10 mouse cellular contexts compared by ENCODE assay signal in genomic region chr10:115323295-115323694, GRCm38 (mm10). TPM values are rescaled to one million over a fixed set of nuclear protein-coding genes. Genes with fewer than 3 reads are reported as not detected.
DNase-seq lines count a peak whose midpoint lies in the region; ATAC-seq and TF ChIP-seq lines count a peak whose summit lies in the region.
"Had no signal": no experiment of that assay in that cellular context is flagged by ENCODE, and none has a peak within 500 bp of the region (broad histone marks: within the 10 kb centered on the region; RNA-seq: fewer than 3 reads in every experiment).

No protein-coding gene starts in this region.

- peaks cover 14% of the 10 kb centered on the region; the same call in 1 of the 2 replicates for H3K27me3 ChIP-seq in liver, embryonic 12.5 days (replicated peaks)
- H3K27me3 ChIP-seq in forebrain, embryonic 13.5 days, result peaks cover 4% of the 10 kb centered on the region; the same call in 1 of the 2 replicates
- no peaks in the 10 kb centered on the region for H3K27me3 ChIP-seq in hindbrain, embryonic 16.5 days (replicated peaks; ENCODE audit: control insufficient read depth, insufficient read depth, low read length)
- H3K27me3 ChIP-seq in testis, adult 2 months (ENCODE audit: control insufficient read depth, insufficient read depth, low read length), result no peaks in the 10 kb centered on the region
- H3K27me3 ChIP-seq: embryonic facial prominence, embryonic 15.5 days; neural tube, embryonic 12.5 days had no signal

- H3K27ac ChIP-seq in liver, embryonic 12.5 days, result no peak overlapping the region
- no peak overlapping the region for H3K27ac ChIP-seq in forebrain, embryonic 13.5 days
- H3K27ac ChIP-seq in hindbrain, embryonic 16.5 days (ENCODE audit: low read depth, low read length), result no peak overlapping the region
- no peak overlapping the region for H3K27ac ChIP-seq in testis, adult 2 months (ENCODE audit: control insufficient read depth, insufficient read depth, low read depth, low read length)
- H3K27ac ChIP-seq: embryonic facial prominence, embryonic 15.5 days; neural tube, embryonic 12.5 days had no signal

- no peak for TF ChIP-seq POLR2A in testis, adult 2 months (IDR thresholded peaks at IDR 0.05; ENCODE audit: control insufficient read depth, low read depth, low read length)

- DNase-seq in liver, result peak; percentile 77
- DNase-seq in c-Kit-positive CD71-positive TER-119-negative erythroid progenitor cells, embryonic 14.5 days (ENCODE audit: low read depth), result peak; percentile 60
- peak; percentile 69 to 84 for DNase-seq in left cerebral cortex, postnatal 25 days (ENCODE audit: low spot score in 2 of 2)

- intact Hi-C loops in left cerebral cortex, postnatal 25 days (cut with DNase I), result loop anchor here (1.0 to 10.0 kb wide), 2 partner anchors 294 to 452 kb away; no protein-coding TSS in a partner anchor

- peak; percentile 37; the same call in 1 of the 2 replicates for TF ChIP-seq CTCF in testis, adult 2 months (IDR thresholded peaks at IDR 0.05; ENCODE audit: control insufficient read depth, insufficient read depth, insufficient replicate concordance, low read depth, low read length)

- no peak overlapping the region for H3K9ac ChIP-seq in liver, embryonic 12.5 days
- no peak overlapping the region for H3K9ac ChIP-seq in forebrain, embryonic 13.5 days
- no peak overlapping the region for H3K9ac ChIP-seq in hindbrain, embryonic 16.5 days (ENCODE audit: low read depth, low read length)
- H3K9ac ChIP-seq: embryonic facial prominence, embryonic 15.5 days; neural tube, embryonic 12.5 days had no signal

- no peaks in the 10 kb centered on the region for H3K36me3 ChIP-seq in liver, embryonic 12.5 days
- no peaks in the 10 kb centered on the region for H3K36me3 ChIP-seq in forebrain, embryonic 13.5 days (ENCODE audit: poor library complexity, severe bottlenecking)
- H3K36me3 ChIP-seq in hindbrain, embryonic 16.5 days (ENCODE audit: control insufficient read depth, insufficient read depth, low read length), result no peaks in the 10 kb centered on the region
- H3K36me3 ChIP-seq in testis, adult 2 months (ENCODE audit: control insufficient read depth, insufficient read depth, low read length), result no peaks in the 10 kb centered on the region
- H3K36me3 ChIP-seq: embryonic facial prominence, embryonic 15.5 days; neural tube, embryonic 12.5 days had no signal

- ATAC-seq in liver, embryonic 12.5 days, result no peak
- peak; percentile 55 for ATAC-seq in forebrain, embryonic 13.5 days
- ATAC-seq in hindbrain, embryonic 16.5 days, result 0 out of 2 replicates have a peak, but pooled peaks have one; percentile 50
- peak; percentile 62; the same call in 1 of the 2 replicates for ATAC-seq in monocyte, adult 5-6 weeks (replicated peaks; ENCODE audit: insufficient number of reproducible peaks, low FRiP score, low TSS enrichment, poor library complexity, severe bottlenecking)

- H3K4me1 ChIP-seq in liver, embryonic 12.5 days, result no peaks in the 10 kb centered on the region
- no peaks in the 10 kb centered on the region for H3K4me1 ChIP-seq in forebrain, embryonic 13.5 days
- H3K4me1 ChIP-seq in hindbrain, embryonic 16.5 days (ENCODE audit: control insufficient read depth, insufficient read depth, low read depth, low read length), result no peaks in the 10 kb centered on the region
- peaks cover 2% of the 10 kb centered on the region; the same call in 1 of the 2 replicates for H3K4me1 ChIP-seq in testis, adult 2 months (ENCODE audit: control insufficient read depth, insufficient read depth, low read length)
- H3K4me1 ChIP-seq: embryonic facial prominence, embryonic 15.5 days; neural tube, embryonic 12.5 days had no signal

- WGBS in liver, embryonic 12.5 days (ENCODE audit: insufficient replicate concordance), result 9% methylated on average over 6 of the region's 6 CpGs
- 11% methylated on average over 6 of the region's 6 CpGs for WGBS in forebrain, embryonic 13.5 days
- WGBS in hindbrain, embryonic 16.5 days, result 10% methylated on average over 6 of the region's 6 CpGs

- H3K4me3 ChIP-seq in liver, embryonic 12.5 days, result no peak overlapping the region
- no peak overlapping the region for H3K4me3 ChIP-seq in forebrain, embryonic 13.5 days
- no peak overlapping the region for H3K4me3 ChIP-seq in hindbrain, embryonic 16.5 days (ENCODE audit: low read length)
- no peak overlapping the region for H3K4me3 ChIP-seq in testis, adult 2 months (ENCODE audit: control insufficient read depth, low read depth, low read length)
- H3K4me3 ChIP-seq: embryonic facial prominence, embryonic 15.5 days; neural tube, embryonic 12.5 days had no signal

- no peak overlapping the region for H3K4me2 ChIP-seq in liver, embryonic 12.5 days
- no peak overlapping the region for H3K4me2 ChIP-seq in forebrain, embryonic 13.5 days
- no peak overlapping the region for H3K4me2 ChIP-seq in hindbrain, embryonic 16.5 days (ENCODE audit: low read length)
- H3K4me2 ChIP-seq: embryonic facial prominence, embryonic 15.5 days; neural tube, embryonic 12.5 days had no signal

- no peaks in the 10 kb centered on the region for H3K9me3 ChIP-seq in liver, embryonic 12.5 days (replicated peaks)
- no peaks in the 10 kb centered on the region for H3K9me3 ChIP-seq in forebrain, embryonic 13.5 days (replicated peaks)
- H3K9me3 ChIP-seq in hindbrain, embryonic 16.5 days (ENCODE audit: control insufficient read depth, low read length), result no peaks in the 10 kb centered on the region
- H3K9me3 ChIP-seq: embryonic facial prominence, embryonic 15.5 days; neural tube, embryonic 12.5 days had no signal

RNA-seq across cellular contexts. Expression of gene Rab21, which starts 7.9 kb away (rescaled TPM):
- polyA plus RNA-seq in liver, embryonic 12.5 days (2016; fragmentation: Nextera tagmentation; extraction: Ambion mirVana), result 4.8 and 6.1 TPM in 2 replicates
- 5.7 and 5.8 TPM in 2 replicates for polyA plus RNA-seq in forebrain, embryonic 13.5 days (2015; fragmentation: Nextera tagmentation; extraction: Ambion mirVana)
- 7.0 TPM in 2 replicates for polyA plus RNA-seq in hindbrain, embryonic 16.5 days (2015; fragmentation: Nextera tagmentation; extraction: Ambion mirVana)
- 10 to 100 TPM; 52.5 to 53.3 TPM for total RNA-seq in left cerebral cortex, postnatal 25 days (2021)
- total RNA-seq in monocyte, adult 5-6 weeks (2017), result 49.5 to 62.4 TPM (median 51.1 TPM) in 3 replicates
- polyA plus RNA-seq in testis, adult 2 months (2012; rRNA removed), result 6.7 and 8.3 TPM in 2 replicates

RNA-seq across cellular contexts. Expression of gene Tmem19, which starts 39.0 kb away (rescaled TPM):
- 15.0 and 16.7 TPM in 2 replicates for polyA plus RNA-seq in liver, embryonic 12.5 days (2016; fragmentation: Nextera tagmentation; extraction: Ambion mirVana)
- polyA plus RNA-seq in forebrain, embryonic 13.5 days (2015; fragmentation: Nextera tagmentation; extraction: Ambion mirVana), result 34.1 and 35.0 TPM in 2 replicates
- 34.0 and 34.1 TPM in 2 replicates for polyA plus RNA-seq in hindbrain, embryonic 16.5 days (2015; fragmentation: Nextera tagmentation; extraction: Ambion mirVana)
- total RNA-seq in left cerebral cortex, postnatal 25 days (2021), result 10 to 100 TPM; 41.0 to 46.0 TPM
- 21.0 to 32.8 TPM (median 30.4 TPM) in 3 replicates for total RNA-seq in monocyte, adult 5-6 weeks (2017)
- polyA plus RNA-seq in testis, adult 2 months (2012; rRNA removed), result 6.0 and 6.8 TPM in 2 replicates
